Mouse (Mus musculus): ENCODE results near the gene Prr5l.

- TF ChIP-seq CTCF (IDR thresholded peaks at IDR 0.05) (no peak), EP300 (IDR thresholded peaks at IDR 0.05) (no peak)
Measured at GRCm38 (mm10) chr2:101896425-101897204, 13.8 kb upstream of the Prr5l start.
